Mouse (Mus musculus): ENCODE data around the gene E130309D02Rik. TPM values are rescaled to one million over a fixed set of nuclear protein-coding genes. Genes with fewer than 3 reads are reported as not detected.

Gene E130309D02Rik
- polyA plus RNA-seq, 1 experiment = 29.6 TPM

DNA sequence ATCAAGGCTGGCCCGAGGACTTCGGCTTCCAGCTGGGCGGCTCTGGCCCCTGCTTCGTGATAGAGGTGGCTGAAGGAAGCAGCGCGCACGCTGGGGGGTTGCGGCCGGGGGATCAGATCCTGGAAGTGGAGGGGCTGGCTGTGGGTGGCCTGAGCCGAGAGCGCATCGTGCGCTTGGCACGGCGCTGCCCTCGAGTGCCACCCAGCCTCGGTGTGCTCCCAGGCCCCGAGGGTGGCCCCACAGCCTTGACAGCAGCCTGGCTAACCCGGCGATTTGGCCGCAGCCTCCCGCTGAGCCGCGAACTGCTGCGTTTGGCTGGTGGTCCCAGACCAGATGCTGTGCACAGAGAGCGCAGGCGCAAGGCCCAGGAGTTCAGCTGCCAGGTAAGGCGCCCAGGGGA lies 42.4 kb upstream of the E130309D02Rik start:
- TF ChIP-seq CTCF (IDR thresholded peaks at IDR 0.05; ENCODE audit: control insufficient read depth, insufficient read depth, insufficient read length) (no peak), MYOD1 (IDR thresholded peaks at IDR 0.05; ENCODE audit: control insufficient read depth, insufficient read length, low read depth) (no peak), MAX (IDR thresholded peaks at IDR 0.05) (no peak), MYOG (IDR thresholded peaks at IDR 0.05; ENCODE audit: control insufficient read depth, extremely low read depth, insufficient read length) (no peak), FOSL1 (IDR thresholded peaks at IDR 0.05; ENCODE audit: insufficient read depth, low read length, poor library complexity, severe bottlenecking) (no peak), USF1 (IDR thresholded peaks at IDR 0.05; ENCODE audit: low read depth) (no peak), CEBPB (IDR thresholded peaks at IDR 0.05; ENCODE audit: low read depth) (no peak)
- Histone ChIP-seq H3ac (ENCODE audit: control insufficient read depth, insufficient read length, low read depth) (no peak overlapping the region), H3K79me2 (ENCODE audit: control insufficient read depth, insufficient read depth) (no peaks in the 10 kb centered on the region), H3K4me3 (ENCODE audit: insufficient read depth, poor library complexity, severe bottlenecking) (no peak overlapping the region), H3K27me3 (ENCODE audit: control insufficient read depth, insufficient read depth, insufficient read length) (peaks cover 40% of the 10 kb centered on the region), H3K36me3 (ENCODE audit: control insufficient read depth, insufficient read depth) (no peaks in the 10 kb centered on the region), H3K79me3 (ENCODE audit: low read depth) (no peaks in the 10 kb centered on the region)

DNA sequence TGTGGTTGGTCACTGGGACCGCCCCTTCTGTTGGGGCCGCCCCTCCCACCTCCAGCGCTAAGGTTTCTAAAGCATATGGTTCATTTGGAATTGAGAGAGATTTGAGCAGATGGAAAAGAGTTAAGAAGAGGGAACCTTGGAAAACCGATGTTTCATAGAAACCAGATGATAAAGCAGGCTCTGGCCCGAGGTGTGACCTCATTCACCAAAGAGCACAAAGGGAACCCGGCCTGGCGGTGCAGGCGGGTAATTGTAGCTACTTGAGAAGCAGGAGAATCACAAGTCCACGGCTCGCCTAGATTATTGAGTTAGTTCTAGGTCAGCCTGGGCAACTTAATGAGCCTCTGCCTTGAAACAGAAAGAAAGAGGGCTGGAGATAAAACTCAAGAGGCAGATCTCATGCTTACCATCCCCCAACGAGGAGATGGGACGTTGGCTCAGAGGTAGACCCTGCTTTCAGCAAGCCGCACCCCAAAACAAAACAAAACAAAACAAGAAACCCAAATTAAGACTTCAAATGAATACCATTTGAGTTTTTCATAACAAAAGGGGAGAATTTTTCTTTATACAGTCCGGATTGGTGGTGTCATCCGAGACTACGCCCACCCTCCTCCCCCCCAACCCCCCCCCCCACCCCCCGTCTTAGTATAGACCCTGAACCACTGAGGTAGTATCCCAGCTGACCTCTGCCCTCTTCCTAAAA lies 41.7 kb upstream of the E130309D02Rik start, which contains the start of gene Grid2ip:
Grid2ip (plus strand) TSS at position 653 of the 703 bp plus-strand sequence.
- Histone ChIP-seq H3K27me3 (ENCODE audit: control insufficient read depth, insufficient read depth, insufficient read length) (peaks cover 37% of the 10 kb centered on the region), H3ac (ENCODE audit: control insufficient read depth, insufficient read length, low read depth) (no peak within 1 kb of the TSS), H3K79me2 (ENCODE audit: control insufficient read depth, insufficient read depth) (no peaks in the 10 kb centered on the region), H3K4me3 (ENCODE audit: insufficient read depth, poor library complexity, severe bottlenecking) (no peak within 1 kb of the TSS), H3K36me3 (ENCODE audit: control insufficient read depth, insufficient read depth) (no peaks in the 10 kb centered on the region), H3K79me3 (ENCODE audit: low read depth) (no peaks in the 10 kb centered on the region)
- no peak for TF ChIP-seq MAX (IDR thresholded peaks at IDR 0.05)
- no peak for TF ChIP-seq CEBPB (IDR thresholded peaks at IDR 0.05; ENCODE audit: low read depth)
- TF ChIP-seq USF1 (IDR thresholded peaks at IDR 0.05; ENCODE audit: low read depth) = no peak
- no peak for TF ChIP-seq MYOG (IDR thresholded peaks at IDR 0.05; ENCODE audit: control insufficient read depth, extremely low read depth, insufficient read length)
- no peak for TF ChIP-seq MYOD1 (IDR thresholded peaks at IDR 0.05; ENCODE audit: control insufficient read depth, insufficient read length, low read depth)
- TF ChIP-seq CTCF (IDR thresholded peaks at IDR 0.05; ENCODE audit: control insufficient read depth, insufficient read depth, insufficient read length) = no peak
- TF ChIP-seq FOSL1 (IDR thresholded peaks at IDR 0.05; ENCODE audit: insufficient read depth, low read length, poor library complexity, severe bottlenecking) = no peak

DNA sequence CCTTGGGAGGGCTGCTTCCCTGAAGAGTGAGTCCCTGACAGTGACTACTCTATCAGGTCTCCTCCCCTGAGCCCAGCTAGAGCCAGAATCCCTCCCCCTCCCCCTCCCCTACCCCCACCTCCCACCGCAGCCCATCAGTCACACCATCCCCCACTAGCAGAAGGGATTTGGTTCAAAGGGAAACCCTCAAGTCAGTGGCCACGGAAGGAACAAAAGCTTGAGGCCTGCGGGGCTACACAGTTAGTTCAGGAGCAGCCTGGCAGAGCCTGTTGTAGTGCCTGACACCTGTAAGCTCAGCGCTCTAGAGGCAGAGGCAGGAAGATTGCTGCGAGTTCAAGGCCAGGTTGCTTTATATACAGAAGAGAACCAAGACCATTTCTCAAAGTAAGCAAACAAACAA lies 40.9 kb upstream of the E130309D02Rik start:
- no peaks in the 10 kb centered on the region for H3K79me2 ChIP-seq (ENCODE audit: control insufficient read depth, insufficient read depth)
- TF ChIP-seq CEBPB (IDR thresholded peaks at IDR 0.05; ENCODE audit: low read depth) = no peak
- no peak for TF ChIP-seq FOSL1 (IDR thresholded peaks at IDR 0.05; ENCODE audit: insufficient read depth, low read length, poor library complexity, severe bottlenecking)
- TF ChIP-seq MYOG (IDR thresholded peaks at IDR 0.05; ENCODE audit: control insufficient read depth, extremely low read depth, insufficient read length) = no peak
- no peak for TF ChIP-seq CTCF (IDR thresholded peaks at IDR 0.05; ENCODE audit: control insufficient read depth, insufficient read depth, insufficient read length)
- no peak for TF ChIP-seq USF1 (IDR thresholded peaks at IDR 0.05; ENCODE audit: low read depth)
- TF ChIP-seq MYOD1 (IDR thresholded peaks at IDR 0.05; ENCODE audit: control insufficient read depth, insufficient read length, low read depth) = no peak
- no peak for TF ChIP-seq MAX (IDR thresholded peaks at IDR 0.05)
- H3K36me3 ChIP-seq (ENCODE audit: control insufficient read depth, insufficient read depth) = no peaks in the 10 kb centered on the region
- H3K27me3 ChIP-seq (ENCODE audit: control insufficient read depth, insufficient read depth, insufficient read length) = peaks cover 37% of the 10 kb centered on the region
- no peak overlapping the region for H3K4me3 ChIP-seq (ENCODE audit: insufficient read depth, poor library complexity, severe bottlenecking)
- no peak overlapping the region for H3ac ChIP-seq (ENCODE audit: control insufficient read depth, insufficient read length, low read depth)
- H3K79me3 ChIP-seq (ENCODE audit: low read depth) = no peaks in the 10 kb centered on the region

DNA sequence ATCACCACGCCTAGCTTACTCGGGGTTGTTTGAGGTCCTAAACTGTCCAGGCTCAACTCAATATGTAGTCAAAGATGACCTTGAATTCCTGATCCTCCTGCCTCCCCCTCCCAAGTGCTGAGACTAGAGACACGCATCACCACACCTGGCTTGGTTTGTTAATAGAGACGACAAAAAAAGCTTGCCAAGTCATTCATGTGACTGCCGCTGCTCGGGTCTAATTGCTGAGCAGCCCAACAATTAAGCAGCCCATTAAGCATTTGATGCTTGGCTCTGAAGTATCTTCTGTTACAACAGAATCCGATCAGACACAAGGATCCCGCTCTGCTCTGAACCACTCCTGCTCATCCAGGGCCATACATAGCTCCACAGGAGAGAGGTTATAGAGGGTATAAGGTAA lies 31.2 kb upstream of the E130309D02Rik start:
- no peak overlapping the region for H3K4me3 ChIP-seq (ENCODE audit: insufficient read depth, poor library complexity, severe bottlenecking)
- no peaks in the 10 kb centered on the region for H3K79me2 ChIP-seq (ENCODE audit: control insufficient read depth, insufficient read depth)
- peaks cover 19% of the 10 kb centered on the region for H3K27me3 ChIP-seq (ENCODE audit: control insufficient read depth, insufficient read depth, insufficient read length)
- H3ac ChIP-seq (ENCODE audit: control insufficient read depth, insufficient read length, low read depth) = no peak overlapping the region
- H3K36me3 ChIP-seq (ENCODE audit: control insufficient read depth, insufficient read depth) = no peaks in the 10 kb centered on the region
- no peak for TF ChIP-seq CTCF (IDR thresholded peaks at IDR 0.05; ENCODE audit: control insufficient read depth, insufficient read depth, insufficient read length)
- no peak for TF ChIP-seq MYOD1 (IDR thresholded peaks at IDR 0.05; ENCODE audit: control insufficient read depth, insufficient read length, low read depth)
- TF ChIP-seq MAX (IDR thresholded peaks at IDR 0.05) = no peak
- TF ChIP-seq CEBPB (IDR thresholded peaks at IDR 0.05; ENCODE audit: low read depth) = no peak
- no peaks in the 10 kb centered on the region for H3K79me3 ChIP-seq (ENCODE audit: low read depth)

DNA sequence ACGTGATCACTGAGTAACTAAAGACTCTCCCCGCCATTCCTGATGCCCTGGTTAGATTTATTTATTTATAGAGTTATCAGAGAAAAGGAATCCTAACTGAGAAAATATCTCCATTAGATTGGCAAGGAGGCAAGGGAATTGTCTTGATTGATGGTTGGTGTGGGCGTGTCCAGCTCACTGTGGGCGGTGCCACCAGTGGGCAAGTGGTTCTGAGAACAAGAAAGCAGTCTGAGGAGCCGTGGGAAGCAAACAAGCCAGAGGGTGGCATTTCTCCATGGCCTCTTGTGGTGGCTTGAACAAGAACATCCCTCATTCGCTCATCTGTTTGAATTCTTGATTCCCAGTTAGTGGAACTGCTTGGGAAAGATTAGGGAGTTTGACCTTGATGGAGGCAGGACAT lies 24.4 kb upstream of the E130309D02Rik start:
- Histone ChIP-seq H3K79me2 (ENCODE audit: control insufficient read depth, insufficient read depth) (no peaks in the 10 kb centered on the region), H3K27me3 (ENCODE audit: control insufficient read depth, insufficient read depth, insufficient read length) (peaks cover 16% of the 10 kb centered on the region), H3K36me3 (ENCODE audit: control insufficient read depth, insufficient read depth) (no peaks in the 10 kb centered on the region), H3K4me3 (ENCODE audit: insufficient read depth, poor library complexity, severe bottlenecking) (no peak overlapping the region), H3ac (ENCODE audit: control insufficient read depth, insufficient read length, low read depth) (no peak overlapping the region), H3K79me3 (ENCODE audit: low read depth) (no peaks in the 10 kb centered on the region)
- no peak for TF ChIP-seq CEBPB (IDR thresholded peaks at IDR 0.05; ENCODE audit: low read depth)
- no peak for TF ChIP-seq MYOG (IDR thresholded peaks at IDR 0.05; ENCODE audit: control insufficient read depth, extremely low read depth, insufficient read length)
- TF ChIP-seq CTCF (IDR thresholded peaks at IDR 0.05; ENCODE audit: control insufficient read depth, insufficient read depth, insufficient read length) = no peak
- TF ChIP-seq MAX (IDR thresholded peaks at IDR 0.05) = no peak
- TF ChIP-seq USF1 (IDR thresholded peaks at IDR 0.05; ENCODE audit: low read depth) = no peak
- no peak for TF ChIP-seq MYOD1 (IDR thresholded peaks at IDR 0.05; ENCODE audit: control insufficient read depth, insufficient read length, low read depth)
- no peak for TF ChIP-seq FOSL1 (IDR thresholded peaks at IDR 0.05; ENCODE audit: insufficient read depth, low read length, poor library complexity, severe bottlenecking)

Data from C2C12 (cell line).